Mouse (Mus musculus) heart, postnatal 0 days (tissue): ENCODE data around the gene Ssbp2.

ENCODE experiments used
- CTCF ChIP-seq: IDR thresholded peaks from 2 replicates; pipeline ENCODE4 v1.5.1; 2016; ENCODE audit warnings: antibody characterized with exemption, control low read depth, low read depth
- EP300 ChIP-seq: IDR thresholded peaks from 2 replicates; pipeline ENCODE4 v1.6.1; 2016; ENCODE audit warnings: antibody characterized with exemption, low read depth

GRCm38 (mm10) chr13:91636814-91637213, 176.7 kb downstream of the Ssbp2 start:
- peak; percentile 92 for TF ChIP-seq CTCF
- TF ChIP-seq EP300: no peak
